Mouse (Mus musculus): ENCODE measurements around the gene Chchd5.
A peak's percentile ranks its signal among the peaks of the same experiment; 100 is the strongest.

Gene Chchd5

GRCm38 (mm10) chr2:129129412-129129929 is at the start of gene Chchd5:
Gene Chchd5 (plus strand): TSS chr2:129129700.
- DNase-seq (ENCODE audit: low spot score in 2 of 2) = peak; percentile 75 to 85

- no peak for DNase-seq (ENCODE audit: low spot score in 2 of 2)
Measured at GRCm38 (mm10) chr2:129081097-129081496, 48.4 kb upstream of the Chchd5 start.

GRCm38 (mm10) chr2:129083514-129083913 is 46.0 kb upstream of the Chchd5 start:
- no peak for DNase-seq (ENCODE audit: low spot score in 2 of 2)

- DNase-seq (ENCODE audit: low spot score in 2 of 2) = peak in 1 of 2 experiments; percentile 50
Measured at GRCm38 (mm10) chr2:129084959-129085358, 44.5 kb upstream of the Chchd5 start.

- no peak for DNase-seq (ENCODE audit: low spot score in 2 of 2)
Measured at GRCm38 (mm10) chr2:129087520-129087919, 42.0 kb upstream of the Chchd5 start.

- DNase-seq (ENCODE audit: low spot score in 2 of 2) = no peak
Measured at GRCm38 (mm10) chr2:129090370-129090769, 39.1 kb upstream of the Chchd5 start.

- no peak for DNase-seq (ENCODE audit: low spot score in 2 of 2)
Measured at GRCm38 (mm10) chr2:129092810-129093209, 36.7 kb upstream of the Chchd5 start.

- no peak for DNase-seq (ENCODE audit: low spot score in 2 of 2)
Measured at GRCm38 (mm10) chr2:129093926-129094724, 35.4 kb upstream of the Chchd5 start.

- DNase-seq (ENCODE audit: low spot score in 2 of 2) = peak; percentile 81 to 90
Measured at GRCm38 (mm10) chr2:129100784-129101310, 28.7 kb upstream of the Chchd5 start, which contains the start of gene Polr1b. Gene Polr1b (plus strand): TSS chr2:129100995.

- no peak for DNase-seq (ENCODE audit: low spot score in 2 of 2)
Measured at GRCm38 (mm10) chr2:129112924-129113323, 16.6 kb upstream of the Chchd5 start.

GRCm38 (mm10) chr2:129115706-129116367 is 13.7 kb upstream of the Chchd5 start:
- DNase-seq (ENCODE audit: low spot score in 2 of 2) = no peak

GRCm38 (mm10) chr2:129116368-129116739 is 13.1 kb upstream of the Chchd5 start:
- DNase-seq (ENCODE audit: low spot score in 2 of 2) = no peak

- no peak for DNase-seq (ENCODE audit: low spot score in 2 of 2)
Measured at GRCm38 (mm10) chr2:129118061-129118460, 11.4 kb upstream of the Chchd5 start.

- no peak for DNase-seq (ENCODE audit: low spot score in 2 of 2)
Measured at GRCm38 (mm10) chr2:129121986-129122385, 7.5 kb upstream of the Chchd5 start.

GRCm38 (mm10) chr2:129129987-129130545 is 566 bp downstream of the Chchd5 start:
- peak; percentile 41 to 55 for DNase-seq (ENCODE audit: low spot score in 2 of 2)

GRCm38 (mm10) chr2:129130776-129131175 is 1.3 kb downstream of the Chchd5 start:
- DNase-seq (ENCODE audit: low spot score in 2 of 2) = no peak

GRCm38 (mm10) chr2:129132231-129132630 is 2.7 kb downstream of the Chchd5 start:
- DNase-seq (ENCODE audit: low spot score in 2 of 2) = peak in 1 of 2 experiments; percentile 39

- no peak for DNase-seq (ENCODE audit: low spot score in 2 of 2)
Measured at GRCm38 (mm10) chr2:129133006-129133805, 3.7 kb downstream of the Chchd5 start.

- DNase-seq (ENCODE audit: low spot score in 2 of 2) = no peak
Measured at GRCm38 (mm10) chr2:129139906-129140305, 10.4 kb downstream of the Chchd5 start.

- DNase-seq (ENCODE audit: low spot score in 2 of 2) = no peak
Measured at GRCm38 (mm10) chr2:129148836-129149235, 19.3 kb downstream of the Chchd5 start.

- no peak for DNase-seq (ENCODE audit: low spot score in 2 of 2)
Measured at GRCm38 (mm10) chr2:129150386-129150785, 20.9 kb downstream of the Chchd5 start.

All from spleen, postnatal 10 days (tissue).